Mouse (Mus musculus): Measurements from ENCODE around the gene Olfr746. TPM values are rescaled to one million over a fixed set of nuclear protein-coding genes. Genes with fewer than 3 reads are reported as not detected.

Olfr746 gene
- not detected in 2 replicates for polyA plus RNA-seq (2015; fragmentation: Nextera tagmentation; extraction: Ambion mirVana)

DNA sequence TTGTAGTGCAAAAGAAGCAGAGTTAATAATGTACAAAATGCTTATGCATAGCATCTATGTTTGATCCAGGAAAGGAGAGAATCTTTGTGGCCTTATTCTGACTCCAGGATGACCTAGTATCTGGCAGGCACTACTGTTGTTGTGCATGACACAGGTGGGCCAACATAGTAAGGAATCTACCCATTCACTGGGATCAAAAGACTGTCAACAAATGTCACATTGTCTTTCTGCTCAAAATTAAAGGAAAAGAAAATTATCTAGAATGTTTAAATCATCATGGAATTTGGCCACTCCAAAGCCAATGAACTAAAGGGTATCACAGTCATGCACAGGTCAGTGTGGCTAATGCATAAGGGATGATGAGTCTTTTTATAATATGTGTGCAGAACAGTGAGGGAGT is at the start of gene Olfr746:
Gene Olfr746 (plus strand): TSS at position 301 of the 400 bp plus-strand sequence.
- H3K36me3 ChIP-seq (ENCODE audit: control insufficient read depth, insufficient read depth, low read length): no peaks in the 10 kb centered on the region
- ATAC-seq (ENCODE audit: insufficient read depth, low FRiP score): no peak
- no peaks in the 10 kb centered on the region for H3K4me1 ChIP-seq (ENCODE audit: control insufficient read depth, insufficient read depth, low read length)
- no peak within 1 kb of the TSS for H3K4me2 ChIP-seq (ENCODE audit: low read depth, low read length)
- no peaks in the 10 kb centered on the region for H3K9me3 ChIP-seq (replicated peaks; ENCODE audit: control insufficient read depth, low read length)
- H3K4me3 ChIP-seq (replicated peaks; ENCODE audit: low read length): no peak within 1 kb of the TSS
- H3K9ac ChIP-seq (ENCODE audit: low read length): no peak within 1 kb of the TSS
- no peak within 1 kb of the TSS for H3K27ac ChIP-seq (ENCODE audit: low read length)
- H3K27me3 ChIP-seq (ENCODE audit: control insufficient read depth, insufficient read depth, low read length): no peaks in the 10 kb centered on the region

DNA sequence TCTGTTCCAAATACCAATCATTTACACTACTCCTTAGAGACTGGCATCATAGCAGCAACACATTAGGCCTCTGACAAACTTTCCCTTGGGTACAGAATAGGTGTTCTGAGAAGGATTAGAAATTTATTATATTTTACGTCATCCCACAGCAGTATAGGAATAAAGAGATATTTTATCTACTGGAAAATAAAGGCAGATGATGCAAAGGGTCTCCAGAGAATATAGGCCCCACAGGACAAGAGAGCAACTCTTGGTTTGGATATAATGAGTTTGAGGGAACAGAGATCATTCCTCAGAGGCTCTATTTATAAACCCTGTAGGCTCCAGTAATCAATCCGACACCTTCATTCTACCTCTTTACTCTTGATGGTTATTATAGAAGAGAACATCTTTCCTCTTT is 32.3 kb upstream of the Olfr746 start, which contains the start of gene Olfr744:
Gene Olfr744 (plus strand): TSS at position 301 of the 400 bp plus-strand sequence.
- no peak within 1 kb of the TSS for H3K4me3 ChIP-seq (replicated peaks; ENCODE audit: low read length)
- no peaks in the 10 kb centered on the region for H3K9me3 ChIP-seq (replicated peaks; ENCODE audit: control insufficient read depth, low read length)
- no peak within 1 kb of the TSS for H3K4me2 ChIP-seq (ENCODE audit: low read depth, low read length)
- H3K9ac ChIP-seq (ENCODE audit: low read length): no peak within 1 kb of the TSS
- 83% methylated on average over 2 of the region's 2 CpGs for WGBS
- H3K36me3 ChIP-seq (ENCODE audit: control insufficient read depth, insufficient read depth, low read length): no peaks in the 10 kb centered on the region
- H3K27me3 ChIP-seq (ENCODE audit: control insufficient read depth, insufficient read depth, low read length): no peaks in the 10 kb centered on the region
- no peak within 1 kb of the TSS for H3K27ac ChIP-seq (ENCODE audit: low read length)
- no peaks in the 10 kb centered on the region for H3K4me1 ChIP-seq (ENCODE audit: control insufficient read depth, insufficient read depth, low read length)
- ATAC-seq (ENCODE audit: insufficient read depth, low FRiP score): no peak

DNA sequence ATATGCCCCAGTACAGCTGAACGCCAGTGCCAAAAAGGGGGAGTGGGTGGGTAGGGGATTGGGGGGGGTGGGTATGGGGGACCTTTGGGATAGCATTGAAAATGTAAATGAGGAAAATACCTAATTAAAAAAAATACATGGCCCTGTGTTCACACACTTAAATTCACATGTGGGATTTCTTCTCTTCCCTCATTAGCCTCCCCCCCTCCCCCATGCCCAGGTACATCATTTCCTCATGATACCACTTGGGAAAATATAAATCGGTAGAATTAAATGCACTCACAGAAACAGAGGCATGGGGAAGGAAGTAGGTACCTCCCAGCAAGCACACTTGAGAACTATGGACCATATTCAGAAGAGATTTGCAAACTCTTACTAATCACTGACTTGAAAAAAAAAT is 7.8 kb upstream of the Olfr746 start, which contains the start of gene Olfr745:
Gene Olfr745 (plus strand): TSS at position 301 of the 400 bp plus-strand sequence.
- Histone ChIP-seq H3K4me1 (ENCODE audit: control insufficient read depth, insufficient read depth, low read length) (no peaks in the 10 kb centered on the region), H3K27ac (ENCODE audit: low read length) (no peak within 1 kb of the TSS), H3K4me2 (ENCODE audit: low read depth, low read length) (no peak within 1 kb of the TSS), H3K9me3 (replicated peaks; ENCODE audit: control insufficient read depth, low read length) (no peaks in the 10 kb centered on the region), H3K27me3 (ENCODE audit: control insufficient read depth, insufficient read depth, low read length) (no peaks in the 10 kb centered on the region), H3K36me3 (ENCODE audit: control insufficient read depth, insufficient read depth, low read length) (no peaks in the 10 kb centered on the region), H3K4me3 (replicated peaks; ENCODE audit: low read length) (no peak within 1 kb of the TSS), H3K9ac (ENCODE audit: low read length) (no peak within 1 kb of the TSS)
- no peak for ATAC-seq (ENCODE audit: insufficient read depth, low FRiP score)
- WGBS: 89% methylated on average over 2 of the region's 2 CpGs

DNA sequence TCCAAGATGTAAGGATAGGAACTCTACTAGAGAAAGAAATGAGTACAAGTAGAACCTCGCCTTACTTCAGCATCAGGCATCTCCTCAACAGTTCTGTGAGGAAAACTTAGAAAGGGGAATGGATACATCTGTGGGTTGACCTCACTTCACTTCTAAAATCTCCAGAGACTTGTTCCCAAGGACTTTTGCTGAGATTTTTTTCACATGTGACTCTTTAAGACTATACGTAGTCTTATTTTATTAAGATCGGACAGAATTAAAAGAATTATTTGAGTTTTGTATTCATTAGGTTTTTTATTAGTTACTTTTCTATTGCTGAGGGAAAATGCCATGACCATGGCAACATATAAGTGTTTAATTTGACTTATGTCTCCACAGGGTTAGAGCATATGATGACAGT is 46.2 kb downstream of the Olfr746 start, which contains the start of gene Olfr747:
Gene Olfr747 (minus strand): TSS at position 101 of the 400 bp plus-strand sequence.
- H3K4me1 ChIP-seq (ENCODE audit: control insufficient read depth, insufficient read depth, low read length): no peaks in the 10 kb centered on the region
- no peaks in the 10 kb centered on the region for H3K36me3 ChIP-seq (ENCODE audit: control insufficient read depth, insufficient read depth, low read length)
- WGBS: 91% methylated on average over 3 of the region's 3 CpGs

More for the DNA sequence above, 46.2 kb downstream of the Olfr746 start, which contains the start of gene Olfr747:
- no peak within 1 kb of the TSS for H3K27ac ChIP-seq (ENCODE audit: low read length)
- H3K4me2 ChIP-seq (ENCODE audit: low read depth, low read length): no peak within 1 kb of the TSS
- H3K4me3 ChIP-seq (replicated peaks; ENCODE audit: low read length): no peak within 1 kb of the TSS
- H3K27me3 ChIP-seq (ENCODE audit: control insufficient read depth, insufficient read depth, low read length): no peaks in the 10 kb centered on the region
- H3K9ac ChIP-seq (ENCODE audit: low read length): no peak within 1 kb of the TSS
- ATAC-seq (ENCODE audit: insufficient read depth, low FRiP score): no peak
- H3K9me3 ChIP-seq (replicated peaks; ENCODE audit: control insufficient read depth, low read length): no peaks in the 10 kb centered on the region

Other genes starting within 250 kb of the Olfr746 start
- not detected in 2 replicates for gene Olfr738, start 239.5 kb upstream of the Olfr746 start, polyA plus RNA-seq (2015; fragmentation: Nextera tagmentation; extraction: Ambion mirVana)
- not detected in 2 replicates for gene Olfr739, start 228.5 kb upstream of the Olfr746 start, polyA plus RNA-seq (2015; fragmentation: Nextera tagmentation; extraction: Ambion mirVana)
- gene Olfr740, start 201.5 kb upstream of the Olfr746 start, polyA plus RNA-seq (2015; fragmentation: Nextera tagmentation; extraction: Ambion mirVana): not detected in 2 replicates
- not detected in 2 replicates for gene Olfr741, start 174.3 kb upstream of the Olfr746 start, polyA plus RNA-seq (2015; fragmentation: Nextera tagmentation; extraction: Ambion mirVana)
- gene Olfr742, start 143.5 kb upstream of the Olfr746 start, polyA plus RNA-seq (2015; fragmentation: Nextera tagmentation; extraction: Ambion mirVana): not detected in 2 replicates
- not detected in 2 replicates for gene Olfr743, start 125.2 kb upstream of the Olfr746 start, polyA plus RNA-seq (2015; fragmentation: Nextera tagmentation; extraction: Ambion mirVana)
- not detected in 2 replicates for gene Olfr744, start 32.2 kb upstream of the Olfr746 start, polyA plus RNA-seq (2015; fragmentation: Nextera tagmentation; extraction: Ambion mirVana)
- not detected in 2 replicates for gene Olfr745, start 7.7 kb upstream of the Olfr746 start, polyA plus RNA-seq (2015; fragmentation: Nextera tagmentation; extraction: Ambion mirVana)
- gene Olfr747, start 46.1 kb downstream of the Olfr746 start, polyA plus RNA-seq (2015; fragmentation: Nextera tagmentation; extraction: Ambion mirVana): not detected in 2 replicates
- gene Olfr748, start 60.3 kb downstream of the Olfr746 start, polyA plus RNA-seq (2015; fragmentation: Nextera tagmentation; extraction: Ambion mirVana): not detected in 2 replicates
- not detected in 2 replicates for gene Olfr749, start 98.0 kb downstream of the Olfr746 start, polyA plus RNA-seq (2015; fragmentation: Nextera tagmentation; extraction: Ambion mirVana)
- 58.5 and 61.4 TPM in 2 replicates for gene Ttc5, start 138.4 kb downstream of the Olfr746 start, polyA plus RNA-seq (2015; fragmentation: Nextera tagmentation; extraction: Ambion mirVana)
- not detected in 2 replicates for gene Ccnb1ip1, start 160.6 kb downstream of the Olfr746 start, polyA plus RNA-seq (2015; fragmentation: Nextera tagmentation; extraction: Ambion mirVana)
- 56.4 and 62.2 TPM in 2 replicates for gene Parp2, start 160.8 kb downstream of the Olfr746 start, polyA plus RNA-seq (2015; fragmentation: Nextera tagmentation; extraction: Ambion mirVana)
- gene Tep1, start 223.5 kb downstream of the Olfr746 start, polyA plus RNA-seq (2015; fragmentation: Nextera tagmentation; extraction: Ambion mirVana): 9.7 and 11.5 TPM in 2 replicates